Mouse (Mus musculus): ENCODE measurements at regions not wholly inside any gene's neighbourhood (a gene's known extent, or its start where the extent isn't known, plus 50 kb on each side); places are given as distances from the start of the nearest gene placed in this dataset.
A peak's percentile ranks its signal among the peaks of the same experiment; 100 is the strongest.

DNA sequence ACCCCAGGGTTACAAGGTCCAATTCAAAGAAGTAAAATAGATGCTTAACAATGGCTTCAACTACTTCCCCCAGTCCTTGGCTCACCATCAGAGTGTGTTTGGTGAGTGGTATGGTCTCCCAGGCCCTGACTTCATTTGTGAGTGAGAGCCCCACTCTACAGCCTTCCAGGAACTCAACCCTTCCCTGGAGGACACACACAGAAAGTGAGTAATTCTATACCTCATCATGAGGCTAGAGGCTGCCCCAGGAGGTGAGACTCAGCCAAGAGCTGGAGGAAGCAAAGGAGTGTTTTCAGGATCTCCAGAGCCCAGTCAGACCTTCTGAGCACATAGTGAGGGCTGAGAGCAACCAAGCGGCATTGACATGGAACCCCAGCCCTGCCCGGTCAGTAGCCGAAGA lies 200.6 kb downstream of the Xxylt1 start:
- no peak overlapping the region for H3K9ac ChIP-seq (ENCODE audit: low read length)
- no peaks in the 10 kb centered on the region for H3K9me3 ChIP-seq (ENCODE audit: control insufficient read depth, low read length)
- no peak for ATAC-seq (ENCODE audit: insufficient read depth, low FRiP score, low TSS enrichment)
- H3K36me3 ChIP-seq (ENCODE audit: control insufficient read depth, insufficient read depth, low read length): no peaks in the 10 kb centered on the region
- H3K27ac ChIP-seq (ENCODE audit: low read depth, low read length): no peak overlapping the region
- no peaks in the 10 kb centered on the region for H3K27me3 ChIP-seq (ENCODE audit: control insufficient read depth, insufficient read depth, low read length)
- no peaks in the 10 kb centered on the region for H3K4me1 ChIP-seq (ENCODE audit: control insufficient read depth, insufficient read depth, low read length)
- WGBS: 76% methylated on average over 3 of the region's 3 CpGs
- H3K4me3 ChIP-seq (ENCODE audit: low read depth, low read length): no peak overlapping the region
- DNase-seq (ENCODE audit: low spot score): no peak
- no peak overlapping the region for H3K4me2 ChIP-seq (ENCODE audit: low read depth)

DNA sequence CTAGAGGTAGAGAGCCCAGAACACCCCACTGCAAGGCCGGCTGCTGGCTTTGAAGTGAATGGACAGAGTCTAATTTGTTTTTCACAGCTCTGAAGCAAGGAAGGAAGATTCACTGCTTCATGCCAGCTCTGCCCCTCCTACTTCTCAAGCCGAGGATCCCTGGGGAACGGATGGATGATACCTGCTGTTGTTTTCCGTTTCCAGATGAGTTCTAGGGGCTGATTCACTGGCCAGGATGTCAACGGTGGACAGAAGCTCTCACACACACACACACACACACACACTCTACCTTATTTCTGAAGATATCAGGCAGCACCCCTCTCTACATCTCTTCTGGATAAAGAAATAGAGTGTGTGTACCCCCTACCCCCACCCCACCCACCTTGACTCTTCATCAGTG lies 200.0 kb downstream of the Xxylt1 start:
- H3K4me1 ChIP-seq (ENCODE audit: control insufficient read depth, insufficient read depth, low read length): no peaks in the 10 kb centered on the region
- no peak overlapping the region for H3K4me2 ChIP-seq (ENCODE audit: low read depth)
- H3K9me3 ChIP-seq (ENCODE audit: control insufficient read depth, low read length): no peaks in the 10 kb centered on the region
- no peaks in the 10 kb centered on the region for H3K36me3 ChIP-seq (ENCODE audit: control insufficient read depth, insufficient read depth, low read length)
- no peak overlapping the region for H3K27ac ChIP-seq (ENCODE audit: low read depth, low read length)
- ATAC-seq (ENCODE audit: insufficient read depth, low FRiP score, low TSS enrichment) (no peak), DNase-seq (ENCODE audit: low spot score) (no peak)
- no peak overlapping the region for H3K9ac ChIP-seq (ENCODE audit: low read length)
- no peaks in the 10 kb centered on the region for H3K27me3 ChIP-seq (ENCODE audit: control insufficient read depth, insufficient read depth, low read length)
- no peak overlapping the region for H3K4me3 ChIP-seq (ENCODE audit: low read depth, low read length)
- WGBS: 46% methylated on average over 5 of the region's 5 CpGs

DNA sequence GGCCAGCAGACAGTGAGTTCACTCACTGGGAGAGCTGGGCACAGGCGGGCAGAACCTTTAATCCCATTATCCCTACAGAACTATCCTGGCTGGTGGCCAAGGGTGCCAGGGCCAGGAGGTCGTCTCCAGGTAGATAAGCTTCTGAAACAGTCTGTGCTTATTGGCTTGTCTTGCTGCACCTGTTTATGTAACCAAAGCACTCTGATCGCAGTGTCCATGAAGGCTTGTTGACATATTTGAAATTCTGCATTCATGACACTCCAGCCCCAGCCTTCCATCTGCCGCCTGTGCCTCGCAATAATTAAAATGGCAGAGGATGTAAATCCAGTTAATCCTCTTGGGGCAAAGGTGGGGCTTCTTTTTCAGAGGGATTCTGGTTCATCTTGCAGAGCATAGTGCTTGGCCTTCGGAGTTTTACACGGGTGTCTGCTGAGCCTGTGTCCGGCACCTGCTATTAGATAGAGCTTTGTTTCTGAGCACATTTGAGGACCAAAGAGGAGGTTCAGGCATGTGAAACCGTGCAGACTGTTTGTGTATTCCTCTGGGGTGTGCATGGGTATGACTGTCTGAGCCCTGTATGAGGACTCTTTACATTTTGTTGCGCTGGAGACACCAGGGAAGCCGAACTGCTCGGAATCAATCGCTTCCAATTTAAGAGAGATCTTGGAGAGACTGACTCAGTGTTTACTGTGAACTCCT lies 197.6 kb downstream of the Xxylt1 start:
- Histone ChIP-seq H3K27ac (ENCODE audit: low read depth, low read length) (no peak overlapping the region), H3K27me3 (ENCODE audit: control insufficient read depth, insufficient read depth, low read length) (no peaks in the 10 kb centered on the region)
- ATAC-seq (ENCODE audit: insufficient read depth, low FRiP score, low TSS enrichment): no peak

DNA sequence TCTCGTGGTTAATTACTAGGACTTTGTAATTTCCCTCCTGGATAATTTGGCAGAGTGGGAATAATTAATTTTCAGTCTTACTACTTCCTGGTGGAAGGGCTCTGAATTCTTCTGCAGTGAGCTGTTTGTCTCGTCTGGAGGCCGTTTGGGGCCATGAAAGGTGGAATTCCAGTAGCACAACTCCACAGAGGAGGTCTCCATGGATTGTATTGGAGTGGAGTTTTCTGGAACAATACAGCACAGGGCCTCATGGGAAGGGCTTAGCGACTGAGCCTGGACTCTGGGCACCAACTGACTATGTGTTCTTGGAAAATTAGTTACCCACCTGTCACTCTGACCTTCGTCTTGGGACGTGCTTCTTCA lies 197.1 kb downstream of the Xxylt1 start:
- 68% methylated on average over 6 of the region's 6 CpGs for WGBS
- Histone ChIP-seq H3K36me3 (ENCODE audit: control insufficient read depth, insufficient read depth, low read length) (no peaks in the 10 kb centered on the region), H3K9ac (ENCODE audit: low read length) (no peak overlapping the region), H3K4me3 (ENCODE audit: low read depth, low read length) (no peak overlapping the region), H3K4me2 (ENCODE audit: low read depth) (no peak overlapping the region), H3K27ac (ENCODE audit: low read depth, low read length) (no peak overlapping the region), H3K27me3 (ENCODE audit: control insufficient read depth, insufficient read depth, low read length) (no peaks in the 10 kb centered on the region), H3K4me1 (ENCODE audit: control insufficient read depth, insufficient read depth, low read length) (no peaks in the 10 kb centered on the region), H3K9me3 (ENCODE audit: control insufficient read depth, low read length) (no peaks in the 10 kb centered on the region)
- ATAC-seq (ENCODE audit: insufficient read depth, low FRiP score, low TSS enrichment) (no peak), DNase-seq (ENCODE audit: low spot score) (no peak)

More for the DNA sequence above, 197.6 kb downstream of the Xxylt1 start:
- H3K4me3 ChIP-seq (ENCODE audit: low read depth, low read length): no peak overlapping the region
- no peak for DNase-seq (ENCODE audit: low spot score)
- H3K4me1 ChIP-seq (ENCODE audit: control insufficient read depth, insufficient read depth, low read length): no peaks in the 10 kb centered on the region
- 82% methylated on average over 13 of the region's 13 CpGs for WGBS
- no peaks in the 10 kb centered on the region for H3K9me3 ChIP-seq (ENCODE audit: control insufficient read depth, low read length)
- H3K4me2 ChIP-seq (ENCODE audit: low read depth): no peak overlapping the region
- H3K9ac ChIP-seq (ENCODE audit: low read length): no peak overlapping the region
- H3K36me3 ChIP-seq (ENCODE audit: control insufficient read depth, insufficient read depth, low read length): no peaks in the 10 kb centered on the region

DNA sequence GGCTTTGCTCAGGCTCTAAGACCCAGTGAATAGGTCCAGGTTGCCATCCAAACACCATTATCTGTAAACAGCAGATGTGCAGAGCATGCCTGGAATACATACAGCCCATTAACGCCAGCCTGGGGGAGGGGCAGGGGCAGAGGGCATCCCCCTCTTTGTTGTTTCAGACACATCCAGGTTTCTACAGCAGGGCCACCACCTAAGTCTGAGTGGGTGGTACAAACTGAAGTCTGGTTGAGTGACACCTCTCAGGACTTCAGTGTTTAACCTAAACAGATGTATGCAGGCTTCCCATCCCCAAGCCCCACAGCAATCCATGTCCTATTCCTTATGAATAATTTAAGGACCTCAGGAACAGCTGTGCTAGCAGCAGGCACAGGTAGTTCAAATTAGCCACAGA lies 194.2 kb downstream of the Xxylt1 start:
- no peak overlapping the region for H3K4me3 ChIP-seq (ENCODE audit: low read depth, low read length)
- H3K9ac ChIP-seq (ENCODE audit: low read length): no peak overlapping the region
- no peak overlapping the region for H3K4me2 ChIP-seq (ENCODE audit: low read depth)
- no peaks in the 10 kb centered on the region for H3K9me3 ChIP-seq (ENCODE audit: control insufficient read depth, low read length)
- no peaks in the 10 kb centered on the region for H3K4me1 ChIP-seq (ENCODE audit: control insufficient read depth, insufficient read depth, low read length)
- WGBS: 50% methylated on average over 1 of the region's 1 CpGs
- no peak overlapping the region for H3K27ac ChIP-seq (ENCODE audit: low read depth, low read length)
- ATAC-seq (ENCODE audit: insufficient read depth, low FRiP score, low TSS enrichment) (no peak), DNase-seq (ENCODE audit: low spot score) (peak; percentile 46)
- H3K36me3 ChIP-seq (ENCODE audit: control insufficient read depth, insufficient read depth, low read length): no peaks in the 10 kb centered on the region
- no peaks in the 10 kb centered on the region for H3K27me3 ChIP-seq (ENCODE audit: control insufficient read depth, insufficient read depth, low read length)

DNA sequence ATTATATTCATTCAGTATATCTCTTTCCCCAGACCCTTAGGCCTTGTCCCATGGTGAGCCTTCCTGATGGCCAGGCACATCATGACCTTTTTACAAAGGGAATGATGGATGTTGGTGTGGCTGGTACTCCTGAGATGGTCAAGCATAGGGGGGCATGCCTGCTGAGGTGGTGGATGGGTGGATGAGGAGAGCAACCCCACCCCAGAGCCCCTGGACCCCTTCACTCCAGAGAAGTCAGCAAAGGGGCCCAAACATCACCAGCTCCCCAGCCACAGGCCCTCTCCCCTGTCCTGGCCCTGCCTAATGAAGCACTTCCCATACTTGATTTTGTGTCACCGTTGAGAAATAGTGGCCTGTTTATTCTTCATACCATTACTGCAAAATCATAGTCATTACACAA lies 193.7 kb downstream of the Xxylt1 start:
- Histone ChIP-seq H3K4me1 (ENCODE audit: control insufficient read depth, insufficient read depth, low read length) (no peaks in the 10 kb centered on the region), H3K9ac (ENCODE audit: low read length) (no peak overlapping the region), H3K27me3 (ENCODE audit: control insufficient read depth, insufficient read depth, low read length) (no peaks in the 10 kb centered on the region), H3K27ac (ENCODE audit: low read depth, low read length) (no peak overlapping the region), H3K4me2 (ENCODE audit: low read depth) (no peak overlapping the region), H3K4me3 (ENCODE audit: low read depth, low read length) (no peak overlapping the region), H3K9me3 (ENCODE audit: control insufficient read depth, low read length) (no peaks in the 10 kb centered on the region), H3K36me3 (ENCODE audit: control insufficient read depth, insufficient read depth, low read length) (no peaks in the 10 kb centered on the region)
- ATAC-seq (ENCODE audit: insufficient read depth, low FRiP score, low TSS enrichment): no peak
- no peak for DNase-seq (ENCODE audit: low spot score)
- 90% methylated on average over 1 of the region's 1 CpGs for WGBS

DNA sequence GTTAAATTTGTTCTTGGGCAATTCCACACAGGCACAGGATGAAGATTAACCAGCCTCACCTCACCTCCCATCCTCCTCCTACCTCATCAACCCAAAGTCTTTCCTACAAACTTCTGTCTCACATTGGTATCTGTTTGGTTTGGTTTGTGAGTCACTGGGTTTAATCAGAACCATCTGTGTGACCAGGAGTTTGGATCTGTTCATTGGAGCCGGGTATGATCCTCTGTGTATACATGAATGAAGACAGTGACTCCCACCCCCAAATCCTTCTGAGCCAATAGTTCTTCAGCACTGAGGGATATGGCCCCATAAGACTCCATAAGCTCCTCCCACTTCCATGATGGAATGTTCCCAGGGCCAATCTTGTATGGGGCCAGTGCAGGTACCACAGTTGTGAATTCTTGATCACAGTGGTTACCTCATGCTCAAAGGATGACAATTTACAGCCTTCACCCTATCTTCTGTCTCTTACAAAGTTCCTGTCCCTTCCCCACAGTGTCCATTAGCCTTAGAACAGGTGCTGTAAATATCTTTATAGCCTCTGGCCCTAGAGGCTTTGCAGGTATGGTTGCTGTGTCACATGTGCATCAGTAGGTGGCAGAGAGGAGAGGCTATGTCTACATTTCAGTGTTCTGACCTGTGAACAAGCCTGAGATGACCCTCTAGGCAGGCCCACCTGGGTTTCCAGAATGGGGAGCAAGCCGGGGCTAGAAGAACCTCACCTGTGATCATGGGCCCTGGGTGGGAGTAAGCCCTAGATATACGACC lies 192.5 kb downstream of the Xxylt1 start:
- H3K4me3 ChIP-seq (ENCODE audit: low read depth, low read length): no peak overlapping the region
- H3K4me2 ChIP-seq (ENCODE audit: low read depth): no peak overlapping the region
- H3K4me1 ChIP-seq (ENCODE audit: control insufficient read depth, insufficient read depth, low read length): no peaks in the 10 kb centered on the region
- no peak overlapping the region for H3K9ac ChIP-seq (ENCODE audit: low read length)
- H3K36me3 ChIP-seq (ENCODE audit: control insufficient read depth, insufficient read depth, low read length): no peaks in the 10 kb centered on the region
- no peaks in the 10 kb centered on the region for H3K27me3 ChIP-seq (ENCODE audit: control insufficient read depth, insufficient read depth, low read length)
- DNase-seq (ENCODE audit: low spot score) (no peak), ATAC-seq (ENCODE audit: insufficient read depth, low FRiP score, low TSS enrichment) (no peak)
- no peaks in the 10 kb centered on the region for H3K9me3 ChIP-seq (ENCODE audit: control insufficient read depth, low read length)
- 86% methylated on average over 3 of the region's 3 CpGs for WGBS
- H3K27ac ChIP-seq (ENCODE audit: low read depth, low read length): no peak overlapping the region

DNA sequence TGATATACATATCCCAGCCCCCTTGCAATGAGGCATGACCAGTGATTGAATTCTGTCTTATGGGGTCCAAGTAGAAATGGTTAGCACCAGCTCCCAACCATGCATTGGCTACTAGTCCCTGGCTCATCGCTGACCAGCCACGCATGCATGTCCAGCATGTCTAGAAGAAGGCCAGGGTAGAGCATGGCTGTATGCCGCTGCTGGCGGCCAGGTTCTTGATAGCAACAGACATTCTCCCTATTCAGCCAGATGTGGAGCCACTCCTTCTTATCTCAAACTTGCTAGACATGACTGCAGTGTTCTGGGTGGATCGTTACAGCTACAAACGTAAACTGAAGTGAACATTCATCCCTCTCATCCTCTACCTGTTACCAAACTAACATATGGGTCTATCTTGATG lies 188.6 kb downstream of the Xxylt1 start:
- ATAC-seq (ENCODE audit: insufficient read depth, low FRiP score, low TSS enrichment): no peak
- no peak overlapping the region for H3K9ac ChIP-seq (ENCODE audit: low read length)
- H3K27me3 ChIP-seq (ENCODE audit: control insufficient read depth, insufficient read depth, low read length): no peaks in the 10 kb centered on the region
- DNase-seq (ENCODE audit: low spot score): no peak
- H3K9me3 ChIP-seq (ENCODE audit: control insufficient read depth, low read length): no peaks in the 10 kb centered on the region
- H3K27ac ChIP-seq (ENCODE audit: low read depth, low read length): no peak overlapping the region
- H3K4me2 ChIP-seq (ENCODE audit: low read depth): no peak overlapping the region
- H3K4me1 ChIP-seq (ENCODE audit: control insufficient read depth, insufficient read depth, low read length): no peaks in the 10 kb centered on the region
- H3K4me3 ChIP-seq (ENCODE audit: low read depth, low read length): no peak overlapping the region
- H3K36me3 ChIP-seq (ENCODE audit: control insufficient read depth, insufficient read depth, low read length): no peaks in the 10 kb centered on the region
- WGBS: 91% methylated on average over 6 of the region's 6 CpGs

DNA sequence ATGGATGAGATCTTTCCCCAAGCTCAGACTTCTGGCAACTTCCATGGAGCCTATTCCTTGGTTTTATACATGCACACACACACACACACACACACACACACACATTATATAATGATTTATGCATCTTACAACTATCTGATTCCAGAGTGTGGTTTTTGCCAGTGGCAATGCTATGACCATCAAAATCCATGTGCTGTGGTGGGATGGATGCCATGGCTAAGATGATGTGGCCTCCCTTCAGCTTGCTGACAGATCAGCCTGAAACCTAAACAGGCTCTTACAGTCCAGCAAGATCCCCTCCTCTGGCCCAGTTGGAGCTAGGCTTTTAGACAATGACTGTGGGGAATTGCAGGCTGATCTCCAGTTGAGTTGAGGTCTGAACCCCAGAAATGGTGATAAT lies 187.1 kb downstream of the Xxylt1 start:
- H3K9me3 ChIP-seq (ENCODE audit: control insufficient read depth, low read length): no peaks in the 10 kb centered on the region
- H3K4me3 ChIP-seq (ENCODE audit: low read depth, low read length): no peak overlapping the region
- no peaks in the 10 kb centered on the region for H3K36me3 ChIP-seq (ENCODE audit: control insufficient read depth, insufficient read depth, low read length)
- H3K27me3 ChIP-seq (ENCODE audit: control insufficient read depth, insufficient read depth, low read length): no peaks in the 10 kb centered on the region
- no peaks in the 10 kb centered on the region for H3K4me1 ChIP-seq (ENCODE audit: control insufficient read depth, insufficient read depth, low read length)
- ATAC-seq (ENCODE audit: insufficient read depth, low FRiP score, low TSS enrichment) (no peak), DNase-seq (ENCODE audit: low spot score) (no peak)
- no peak overlapping the region for H3K4me2 ChIP-seq (ENCODE audit: low read depth)
- H3K27ac ChIP-seq (ENCODE audit: low read depth, low read length): no peak overlapping the region
- H3K9ac ChIP-seq (ENCODE audit: low read length): no peak overlapping the region

Data from neural tube, embryonic 11.5 days (tissue).